Comparison of ENCODE assay signal across 9 mouse cellular contexts in genomic region chr4:141605861-141606260, GRCm38 (mm10). TPM values are rescaled to one million over a fixed set of nuclear protein-coding genes. Genes with fewer than 3 reads are reported as not detected.
A peak's percentile ranks its signal among the peaks of the same experiment; 100 is the strongest.
DNase-seq lines count a peak whose midpoint lies in the region; ATAC-seq and TF ChIP-seq lines count a peak whose summit lies in the region.
"Had no signal": no experiment of that assay in that cellular context is flagged by ENCODE, and none has a peak within 500 bp of the region (broad histone marks: within the 10 kb centered on the region; RNA-seq: fewer than 3 reads in every experiment).

Fblim1 (minus strand) TSS chr4:141606096.

- intact Hi-C loops in heart, adult 2 months (cut with DNase I) = no loop called here

- H3K4me1 ChIP-seq in liver, adult 2 months (ENCODE audit: control insufficient read depth, insufficient read depth, low read length) = no peaks in the 10 kb centered on the region
- peaks cover 33% of the 10 kb centered on the region for H3K4me1 ChIP-seq in heart, adult 2 months (ENCODE audit: control insufficient read depth, insufficient read depth, low read length)

- no peaks in the 10 kb centered on the region for H3K36me3 ChIP-seq in liver, adult 2 months (ENCODE audit: control insufficient read depth, insufficient read depth, low read length)
- H3K36me3 ChIP-seq in heart, adult 2 months (ENCODE audit: control insufficient read depth, insufficient read depth, low read length) = no peaks in the 10 kb centered on the region
- H3K36me3 ChIP-seq: liver, embryonic 13.5 days had no signal

- TF ChIP-seq CTCF in liver, adult 2 months (IDR thresholded peaks at IDR 0.05; ENCODE audit: low read depth, low read length) = no peak
- no peak for TF ChIP-seq CTCF in heart, adult 2 months (IDR thresholded peaks at IDR 0.05)

- TF ChIP-seq POLR2A in liver, adult 2 months (IDR thresholded peaks at IDR 0.05; ENCODE audit: extremely low read depth, insufficient read depth, low read length) = no peak
- peak; percentile 68 for TF ChIP-seq POLR2A in heart, adult 2 months (IDR thresholded peaks at IDR 0.05; ENCODE audit: insufficient read depth, low read depth, low read length)

- H3K27ac ChIP-seq in liver, adult 2 months (replicated peaks; ENCODE audit: insufficient read depth, low read depth, low read length) = no peak within 1 kb of the TSS
- H3K27ac ChIP-seq in heart, adult 2 months = peak within 1 kb of the TSS; percentile 27; the same call in 1 of the 2 replicates
- H3K27ac ChIP-seq: liver, embryonic 13.5 days had no signal

- no peaks in the 10 kb centered on the region for H3K27me3 ChIP-seq in liver, adult 2 months (ENCODE audit: control insufficient read depth, insufficient read depth, low read length)
- H3K27me3 ChIP-seq in heart, adult 2 months (ENCODE audit: control insufficient read depth, insufficient read depth, low read length) = no peaks in the 10 kb centered on the region

- TF ChIP-seq EP300 in heart, adult 2 months (IDR thresholded peaks at IDR 0.05; ENCODE audit: insufficient read depth, low read depth, low read length) = peak; percentile 71; the same call in 1 of the 2 replicates

- 77% methylated on average over 11 of the region's 11 CpGs for WGBS in liver, adult 2 months
- 67% methylated on average over 11 of the region's 11 CpGs for WGBS in heart, adult 2 months

- peak within 1 kb of the TSS; percentile 34 for H3K4me3 ChIP-seq in liver, adult 2 months (ENCODE audit: insufficient read depth, low read depth, low read length)
- H3K4me3 ChIP-seq in heart, adult 2 months = no peak within 1 kb of the TSS
- H3K4me3 ChIP-seq: liver, embryonic 13.5 days had no signal

- H3K79me2 ChIP-seq in liver, adult 2 months (ENCODE audit: control insufficient read depth, insufficient read depth, low read length) = no peaks in the 10 kb centered on the region
- H3K79me2 ChIP-seq in heart, adult 2 months (replicated peaks; ENCODE audit: control insufficient read depth, insufficient read depth, low read length) = no peaks in the 10 kb centered on the region

- no peak for ATAC-seq in megakaryocyte progenitor cell, adult 5-6 weeks (replicated peaks; ENCODE audit: poor library complexity)
- no peak for ATAC-seq in frontal cortex, adult (ENCODE audit: low TSS enrichment)

- peak within 1 kb of the TSS; percentile 12; the same call in 1 of the 2 replicates for H3K9ac ChIP-seq in liver, adult 2 months (ENCODE audit: low read depth, low read length)
- H3K9ac ChIP-seq in heart, adult 2 months (ENCODE audit: low read depth, low read length) = no peak within 1 kb of the TSS
- H3K9ac ChIP-seq: liver, embryonic 13.5 days had no signal

- peak; percentile 44 for DNase-seq in liver, adult 2 months (ENCODE audit: extremely low read depth, low read depth, low spot score)
- DNase-seq in liver = no peak
- peak in 1 of 2 experiments; percentile 73 for DNase-seq in heart, adult 2 months
- peak; percentile 69 for DNase-seq in kidney, adult 9 months
- DNase-seq in lung, postnatal 4 days = peak; percentile 50 to 58
- no peak for DNase-seq in embryo, embryonic 10 days (ENCODE audit: low spot score)
- DNase-seq: liver, embryonic 13.5 days had no signal

RNA-seq across cellular contexts. Expression of gene Fblim1, which starts in this region (rescaled TPM):
- 0.37 and 0.74 TPM in 2 replicates for total RNA-seq in liver, adult 2 months (2014; rRNA removed)
- polyA plus RNA-seq in liver, adult 2 months (2012; rRNA removed) = 0.86 and 1.2 TPM in 2 replicates
- total RNA-seq in heart, adult 2 months (2021) = 100 to 1,000 TPM; 236 to 263 TPM
- polyA plus RNA-seq in heart, adult 2 months (2012; rRNA removed) = 297 and 303 TPM in 2 replicates
- not detected in 2 replicates for total RNA-seq in megakaryocyte progenitor cell, adult 5-6 weeks (2015)
- 0.07 TPM in 1 of 2 replicates, not detected in the other for total RNA-seq in megakaryocyte progenitor cell, adult 5-6 weeks (2017)

Comparison
In these comparisons a context has a peak if more than half of its experiments do, and no peak if none do; other contexts are left out.
1. RNA of gene Fblim1 (total RNA-seq): 236 to 263 TPM in heart, adult 2 months; 0.37 to 0.74 TPM in liver, adult 2 months and 0.07 TPM in megakaryocyte progenitor cell, adult 5-6 weeks; every median in the first group is over 100 times any median in the second.
2. RNA of gene Fblim1 (polyA plus RNA-seq): 297 to 303 TPM in heart, adult 2 months; 0.86 to 1.2 TPM in liver, adult 2 months; every median in the first group is over 100 times any median in the second.
3. DNase-seq: peak in liver, adult 2 months (single experiment), kidney, adult 9 months (single experiment) and lung, postnatal 4 days (2 of 2); none in liver (single experiment) and embryo, embryonic 10 days (single experiment).